In genomic region chr5:115776911-115777310, GRCm38 (mm10) we compare ENCODE assay signal across 12 mouse cellular contexts.
"Had no signal": no experiment of that assay in that cellular context is flagged by ENCODE, and none has a peak within 500 bp of the region (broad histone marks: within the 10 kb centered on the region; RNA-seq: fewer than 3 reads in every experiment).

No protein-coding gene starts in this region.

- H3K27ac ChIP-seq: limb, embryonic 15.5 days; liver, embryonic 14.5 days; neural tube, embryonic 13.5 days had no signal

- H3K36me3 ChIP-seq: limb, embryonic 15.5 days; midbrain, embryonic 15.5 days; neural tube, embryonic 13.5 days had no signal

- H3K9ac ChIP-seq: limb, embryonic 15.5 days; liver, embryonic 14.5 days; midbrain, embryonic 15.5 days; neural tube, embryonic 13.5 days had no signal

- ATAC-seq: midbrain, embryonic 15.5 days had no signal

- H3K4me1 ChIP-seq: limb, embryonic 15.5 days; neural tube, embryonic 13.5 days had no signal

- H3K9me3 ChIP-seq: limb, embryonic 15.5 days; midbrain, embryonic 15.5 days; neural tube, embryonic 13.5 days had no signal

- DNase-seq: kidney, adult 8-10 months; kidney, postnatal 36 days; layer of hippocampus, adult 9-11 months; layer of hippocampus, postnatal 36 days; lung, adult 18-20 months; retina, postnatal 1 day; thymus, adult 18-20 months; thymus, postnatal 14 days had no signal

- H3K4me3 ChIP-seq: limb, embryonic 15.5 days; midbrain, embryonic 15.5 days; neural tube, embryonic 13.5 days had no signal

- H3K27me3 ChIP-seq: limb, embryonic 15.5 days; midbrain, embryonic 15.5 days; neural tube, embryonic 13.5 days had no signal

- H3K4me2 ChIP-seq: limb, embryonic 15.5 days; midbrain, embryonic 15.5 days; neural tube, embryonic 13.5 days had no signal
